Mouse (Mus musculus) bone marrow macrophage, adult 2 months (primary cell): ENCODE measurements around the gene Sec22c.

Experiments used
- CTCF ChIP-seq: IDR thresholded peaks from 2 replicates; pipeline ENCODE4 v1.5.1; 2012; ENCODE audit warnings: low read depth, mild to moderate bottlenecking, low read length, moderate library complexity
- POLR2A ChIP-seq: IDR thresholded peaks from 2 replicates; pipeline ENCODE4 v1.6.1; 2012; ENCODE audit warnings: mild to moderate bottlenecking, low read depth, low read length, borderline replicate concordance

DNA sequence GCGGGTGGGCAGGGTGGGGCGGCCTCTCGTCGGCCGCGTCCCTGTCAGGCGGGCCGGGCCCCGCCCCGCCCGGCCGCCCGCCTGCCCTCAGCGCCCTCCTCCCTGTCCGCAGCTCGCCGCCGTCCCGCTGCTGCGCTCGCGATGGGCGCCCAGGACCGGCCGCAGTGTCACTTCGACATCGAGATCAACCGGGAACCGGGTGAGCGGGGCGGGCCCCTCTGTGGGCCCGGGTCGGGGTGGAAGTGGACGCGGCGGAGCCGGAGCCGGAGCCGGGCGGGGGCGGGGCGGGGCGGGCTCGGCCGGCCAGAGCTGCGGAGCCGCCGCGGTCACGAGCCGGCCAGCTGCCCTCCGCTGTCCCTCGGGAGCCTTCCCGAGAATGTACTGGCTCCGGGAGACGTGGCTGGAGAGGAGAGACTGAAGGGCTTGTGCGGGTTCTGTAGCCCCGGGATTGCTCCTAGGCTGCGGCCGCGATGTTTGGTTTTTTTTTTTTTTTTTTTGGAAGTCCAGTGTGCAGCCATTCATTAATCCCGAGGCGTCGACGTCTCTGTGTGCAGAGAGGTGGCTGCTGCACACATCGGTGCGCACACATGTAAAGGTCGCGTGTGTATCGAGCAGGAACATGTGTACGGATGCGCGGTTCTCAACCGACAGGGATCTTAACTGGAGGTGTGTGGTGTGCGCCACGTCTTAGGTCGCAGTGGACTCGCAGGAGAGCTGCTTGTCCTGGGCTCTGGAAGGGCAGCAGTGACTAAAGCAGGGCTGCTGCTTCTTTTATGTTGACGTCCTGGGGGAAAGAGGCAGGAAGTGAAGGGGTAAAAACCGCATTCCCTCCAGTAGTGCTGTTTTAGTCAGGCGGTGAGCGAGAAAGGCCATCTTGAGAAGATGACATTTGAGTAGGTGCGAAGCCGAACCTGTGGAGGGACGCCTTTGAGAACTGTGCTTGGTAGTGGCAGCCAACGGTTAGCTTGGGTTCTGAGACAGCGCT, 14.3 kb upstream of the Sec22c start:
- TF ChIP-seq CTCF (no peak), POLR2A (no peak)
